Comparison of ENCODE assay signal across 10 mouse cellular contexts in genomic region chr17:28022854-28023655, GRCm38 (mm10). TPM values are rescaled to one million over a fixed set of nuclear protein-coding genes. Genes with fewer than 3 reads are reported as not detected.
DNase-seq lines count a peak whose midpoint lies in the region; ATAC-seq lines count a peak whose summit lies in the region.
"Had no signal": no experiment of that assay in that cellular context is flagged by ENCODE, and none has a peak within 500 bp of the region (broad histone marks: within the 10 kb centered on the region; RNA-seq: fewer than 3 reads in every experiment).

No protein-coding gene starts in this region.

- H3K4me1 ChIP-seq in midbrain, embryonic 14.5 days (ENCODE audit: control insufficient read depth, insufficient read depth, low read length): peaks cover 29% of the 10 kb centered on the region
- peaks cover 16% of the 10 kb centered on the region for H3K4me1 ChIP-seq in midbrain, embryonic 11.5 days (ENCODE audit: control insufficient read depth, insufficient read depth, low read length)
- H3K4me1 ChIP-seq in limb, embryonic 13.5 days: peaks cover 69% of the 10 kb centered on the region
- peaks cover 49% of the 10 kb centered on the region for H3K4me1 ChIP-seq in liver, embryonic 12.5 days

- no peak overlapping the region for H3K4me3 ChIP-seq in midbrain, embryonic 14.5 days (replicated peaks; ENCODE audit: low read depth, low read length)
- H3K4me3 ChIP-seq in midbrain, embryonic 11.5 days (ENCODE audit: low read depth, low read length): no peak overlapping the region
- H3K4me3 ChIP-seq in limb, embryonic 13.5 days: no peak overlapping the region
- no peak overlapping the region for H3K4me3 ChIP-seq in liver, embryonic 12.5 days
- H3K4me3 ChIP-seq: embryonic facial prominence, embryonic 15.5 days had no signal

- H3K9ac ChIP-seq in midbrain, embryonic 14.5 days (replicated peaks; ENCODE audit: low read length): no peak overlapping the region
- H3K9ac ChIP-seq in midbrain, embryonic 11.5 days (ENCODE audit: low read length): no peak overlapping the region
- no peak overlapping the region for H3K9ac ChIP-seq in limb, embryonic 13.5 days
- H3K9ac ChIP-seq in liver, embryonic 12.5 days: no peak overlapping the region
- H3K9ac ChIP-seq: embryonic facial prominence, embryonic 15.5 days; liver, embryonic 14.5 days had no signal

- H3K36me3 ChIP-seq in midbrain, embryonic 14.5 days (ENCODE audit: control insufficient read depth, insufficient read depth, low read length): no peaks in the 10 kb centered on the region
- no peaks in the 10 kb centered on the region for H3K36me3 ChIP-seq in midbrain, embryonic 11.5 days (ENCODE audit: control insufficient read depth, insufficient read depth, low read length)
- peaks cover 12% of the 10 kb centered on the region; the same call in 1 of the 2 replicates for H3K36me3 ChIP-seq in limb, embryonic 13.5 days
- H3K36me3 ChIP-seq in liver, embryonic 12.5 days: peaks cover 3% of the 10 kb centered on the region; the same call in 1 of the 2 replicates
- H3K36me3 ChIP-seq: embryonic facial prominence, embryonic 15.5 days had no signal

- peak; percentile 44 for DNase-seq in cerebellum, adult 11 months
- no peak for DNase-seq in midbrain, embryonic 14.5 days
- DNase-seq in midbrain, embryonic 11.5 days (ENCODE audit: low spot score, missing footprints): no peak
- peak; percentile 80 to 90 for DNase-seq in kidney, adult 8-10 months
- no peak for DNase-seq in urinary bladder, postnatal 14 days (ENCODE audit: low spot score)

- H3K9me3 ChIP-seq in midbrain, embryonic 14.5 days (ENCODE audit: control insufficient read depth, low read length): no peaks in the 10 kb centered on the region
- H3K9me3 ChIP-seq in midbrain, embryonic 11.5 days (ENCODE audit: control insufficient read depth, low read length): no peaks in the 10 kb centered on the region
- H3K9me3 ChIP-seq in limb, embryonic 13.5 days: no peaks in the 10 kb centered on the region
- no peaks in the 10 kb centered on the region for H3K9me3 ChIP-seq in liver, embryonic 12.5 days (replicated peaks)
- H3K9me3 ChIP-seq: embryonic facial prominence, embryonic 15.5 days had no signal

- no peaks in the 10 kb centered on the region for H3K27me3 ChIP-seq in midbrain, embryonic 14.5 days (ENCODE audit: control insufficient read depth, insufficient read depth, low read length)
- no peaks in the 10 kb centered on the region for H3K27me3 ChIP-seq in midbrain, embryonic 11.5 days (ENCODE audit: control insufficient read depth, insufficient read depth, low read length)
- no peaks in the 10 kb centered on the region for H3K27me3 ChIP-seq in limb, embryonic 13.5 days
- no peaks in the 10 kb centered on the region for H3K27me3 ChIP-seq in liver, embryonic 12.5 days (replicated peaks)
- H3K27me3 ChIP-seq: embryonic facial prominence, embryonic 15.5 days had no signal

- no peak for ATAC-seq in cerebellum, adult (ENCODE audit: insufficient number of reproducible peaks, low FRiP score, low TSS enrichment)
- no peak for ATAC-seq in midbrain, embryonic 14.5 days (ENCODE audit: low FRiP score, low TSS enrichment)
- ATAC-seq in midbrain, embryonic 11.5 days (ENCODE audit: low FRiP score): no peak
- ATAC-seq in limb, embryonic 13.5 days (ENCODE audit: low FRiP score, low read depth): no peak
- no peak for ATAC-seq in liver, embryonic 12.5 days

- WGBS in midbrain, embryonic 14.5 days: 85% methylated on average over 22 of the region's 22 CpGs
- 87% methylated on average over 22 of the region's 22 CpGs for WGBS in midbrain, embryonic 11.5 days
- 79% methylated on average over 22 of the region's 22 CpGs for WGBS in limb, embryonic 13.5 days
- 76% methylated on average over 22 of the region's 22 CpGs for WGBS in liver, embryonic 12.5 days (ENCODE audit: insufficient replicate concordance)

- peak overlapping the region; percentile 37; the same call in 1 of the 2 replicates for H3K27ac ChIP-seq in midbrain, embryonic 14.5 days (replicated peaks; ENCODE audit: low read depth, low read length)
- no peak overlapping the region for H3K27ac ChIP-seq in midbrain, embryonic 11.5 days (ENCODE audit: low read depth, low read length)
- peak overlapping the region; percentile 44; the same call in 1 of the 2 replicates for H3K27ac ChIP-seq in limb, embryonic 13.5 days
- no peak overlapping the region for H3K27ac ChIP-seq in liver, embryonic 12.5 days
- H3K27ac ChIP-seq: embryonic facial prominence, embryonic 15.5 days; liver, embryonic 14.5 days had no signal

- no peak overlapping the region for H3K4me2 ChIP-seq in midbrain, embryonic 14.5 days (ENCODE audit: low read length)
- no peak overlapping the region for H3K4me2 ChIP-seq in midbrain, embryonic 11.5 days
- H3K4me2 ChIP-seq in limb, embryonic 13.5 days (replicated peaks): no peak overlapping the region
- no peak overlapping the region for H3K4me2 ChIP-seq in liver, embryonic 12.5 days
- H3K4me2 ChIP-seq: embryonic facial prominence, embryonic 15.5 days had no signal

RNA-seq across cellular contexts. Expression of gene Tcp11, which starts 57.4 kb away (rescaled TPM):
- polyA plus RNA-seq in midbrain, embryonic 14.5 days (2014; fragmentation: Nextera tagmentation; extraction: Ambion mirVana): 0.88 and 1.1 TPM in 2 replicates
- 0.70 and 1.0 TPM in 2 replicates for polyA plus RNA-seq in midbrain, embryonic 11.5 days (2014; fragmentation: Nextera tagmentation; extraction: Ambion mirVana)
- 1.4 and 1.9 TPM in 2 replicates for polyA plus RNA-seq in limb, embryonic 13.5 days (2015; fragmentation: Nextera tagmentation; extraction: Ambion mirVana)
- polyA plus RNA-seq in liver, embryonic 12.5 days (2016; fragmentation: Nextera tagmentation; extraction: Ambion mirVana): 0.44 and 0.53 TPM in 2 replicates

Comparison
In these comparisons a context has a peak if more than half of its experiments do, and no peak if none do; other contexts are left out.
1. H3K27ac ChIP-seq: peak in midbrain, embryonic 14.5 days (single experiment) and limb, embryonic 13.5 days (single experiment); none in midbrain, embryonic 11.5 days (single experiment) and liver, embryonic 12.5 days (single experiment).
2. DNase-seq: peak in cerebellum, adult 11 months (single experiment) and kidney, adult 8-10 months (2 of 2); none in midbrain, embryonic 14.5 days (single experiment), midbrain, embryonic 11.5 days (single experiment) and urinary bladder, postnatal 14 days (single experiment).